Mouse (Mus musculus) central nervous system, embryonic 18 days (tissue): Measurements from ENCODE around the gene Gm9117. TPM values are rescaled to one million over a fixed set of nuclear protein-coding genes. Genes with fewer than 3 reads are reported as not detected.

Experiments
- polyA plus RNA-seq: library from polyadenylated mRNA; depleted of rRNA; stranded (reverse); fragments of >200 nt; gene quantifications from 2 replicates; pipeline ENCODE4 v1.2.3, GENCODE M21; 2012; rRNA removed

The Gm9117 gene
- not detected in 2 replicates for polyA plus RNA-seq

GRCm38 (mm10) chr3:93943443-93943842 lies at the start of gene Gm9117:
Gene Gm9117 (minus strand): TSS chr3:93943543.

DNA sequence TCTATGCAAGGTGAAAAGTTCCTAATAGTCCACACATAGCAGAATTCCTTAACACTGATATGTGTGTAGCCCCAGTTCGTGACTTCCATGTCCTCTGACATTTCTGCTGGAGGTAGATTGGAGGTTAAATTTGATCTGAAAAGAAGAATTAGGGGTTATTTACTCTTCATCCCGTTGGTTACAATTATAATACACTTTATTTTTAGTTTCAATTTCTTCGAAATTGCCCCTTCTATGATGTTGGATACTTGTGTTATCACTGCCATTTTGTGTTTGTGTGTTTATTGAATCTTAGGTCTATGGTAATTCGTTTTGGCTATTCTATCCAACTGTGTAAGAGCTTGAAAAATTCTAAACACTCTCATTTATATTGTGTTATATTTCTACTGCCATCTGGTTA lies 17.9 kb upstream of the Gm9117 start, which contains the start of gene Tdpoz5:
Tdpoz5 (minus strand) TSS at position 101 of the 400 bp plus-strand sequence.

Other genes starting within 250 kb of the Gm9117 start
- gene Gm5773, start 170.5 kb downstream of the Gm9117 start, polyA plus RNA-seq, result not detected in 2 replicates
- not detected in 2 replicates for gene Tdpoz4, start 147.1 kb downstream of the Gm9117 start, polyA plus RNA-seq
- not detected in 2 replicates for gene Tdpoz3, start 117.5 kb downstream of the Gm9117 start, polyA plus RNA-seq
- not detected in 2 replicates for gene Tdpoz5, start 17.8 kb upstream of the Gm9117 start, polyA plus RNA-seq
- not detected in 2 replicates for gene Gm9125, start 111.3 kb upstream of the Gm9117 start, polyA plus RNA-seq
- gene Gm10697, start 129.1 kb upstream of the Gm9117 start, polyA plus RNA-seq, result not detected in 2 replicates
- not detected in 2 replicates for gene Gm10696, start 234.7 kb upstream of the Gm9117 start, polyA plus RNA-seq